Comparison of ENCODE assay signal across 13 mouse cellular contexts in genomic region chr11:85249338-85249737, GRCm38 (mm10).
"Had no signal": no experiment of that assay in that cellular context is flagged by ENCODE, and none has a peak within 500 bp of the region (broad histone marks: within the 10 kb centered on the region; RNA-seq: fewer than 3 reads in every experiment).

No protein-coding gene starts in this region.

- H3K4me2 ChIP-seq: limb, embryonic 15.5 days; liver, embryonic 15.5 days; lung, embryonic 15.5 days; midbrain, embryonic 11.5 days; midbrain, embryonic 15.5 days had no signal

- H3K9me3 ChIP-seq: limb, embryonic 15.5 days; liver, embryonic 15.5 days; lung, embryonic 15.5 days; megakaryocyte, embryonic 14.5 days; midbrain, embryonic 15.5 days had no signal

- H3K27ac ChIP-seq: limb, embryonic 15.5 days; liver, embryonic 15.5 days; lung, embryonic 15.5 days; midbrain, embryonic 15.5 days had no signal

- H3K4me1 ChIP-seq: limb, embryonic 15.5 days; lung, embryonic 15.5 days; midbrain, embryonic 15.5 days had no signal

- H3K4me3 ChIP-seq: limb, embryonic 15.5 days; liver, embryonic 15.5 days; lung, embryonic 15.5 days; megakaryocyte, embryonic 14.5 days; midbrain, embryonic 15.5 days had no signal

- DNase-seq: kidney, adult 8-10 months; kidney, postnatal 25 days; layer of hippocampus, adult 9-11 months; layer of hippocampus, postnatal 36 days; right cerebral cortex, postnatal 14 days; thymus, postnatal 36 days had no signal

- H3K27me3 ChIP-seq: limb, embryonic 15.5 days; liver, embryonic 15.5 days; lung, embryonic 15.5 days; megakaryocyte, embryonic 14.5 days; midbrain, embryonic 15.5 days had no signal

- H3K9ac ChIP-seq: limb, embryonic 15.5 days; liver, embryonic 15.5 days; lung, embryonic 15.5 days; midbrain, embryonic 15.5 days had no signal

- ATAC-seq: intestine, postnatal 0 days; midbrain, embryonic 15.5 days had no signal

- H3K36me3 ChIP-seq: limb, embryonic 15.5 days; liver, embryonic 15.5 days; lung, embryonic 15.5 days; midbrain, embryonic 15.5 days had no signal
